Mouse (Mus musculus): ENCODE results near the gene Bcl2l2. TPM values are rescaled to one million over a fixed set of nuclear protein-coding genes. Genes with fewer than 3 reads are reported as not detected.

Gene Bcl2l2
- polyA plus RNA-seq, 1 experiment from 2014 or later: 8.0 TPM

DNA sequence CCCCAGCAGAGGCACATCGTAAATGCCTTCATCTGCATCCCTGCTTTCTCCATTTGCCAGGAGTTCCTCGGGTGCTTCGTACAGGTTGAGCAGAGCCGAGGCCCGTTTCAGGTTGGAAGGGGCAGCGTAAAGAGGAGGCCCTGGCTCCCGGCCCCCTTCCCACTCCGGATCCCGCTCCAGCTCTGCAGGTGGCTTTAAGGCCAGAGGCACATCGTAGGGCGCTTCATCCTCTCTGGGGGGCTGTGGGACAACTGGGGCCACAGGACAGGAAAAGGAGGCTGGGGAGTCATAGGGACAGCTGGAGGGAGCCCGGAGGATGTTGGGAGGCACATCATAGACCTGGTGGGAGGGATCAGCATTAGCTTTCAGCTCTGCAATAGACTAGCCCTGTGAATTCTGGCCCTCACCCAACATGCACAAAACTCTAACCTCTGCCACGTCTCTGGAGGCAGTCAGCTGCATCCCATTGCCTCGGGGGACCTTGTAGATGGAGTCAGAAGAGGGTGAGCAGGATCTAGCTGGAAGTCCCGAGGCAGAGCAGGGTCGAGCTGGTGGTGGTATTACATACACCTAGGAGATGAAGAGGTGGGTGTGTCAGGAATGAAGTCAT, 37.0 kb downstream of the Bcl2l2 start:
- peaks cover 16% of the 10 kb centered on the region; the same call in 1 of the 2 replicates for H3K36me3 ChIP-seq (ENCODE audit: control insufficient read depth, insufficient read depth)
- no peak overlapping the region for H3K9ac ChIP-seq (ENCODE audit: low read depth, low read length)
- no peaks in the 10 kb centered on the region for H3K27me3 ChIP-seq (replicated peaks; ENCODE audit: control insufficient read depth, insufficient read depth, low read length)
- H3K4me3 ChIP-seq (ENCODE audit: low read depth, low read length): no peak overlapping the region
- no peak overlapping the region for H3K4me2 ChIP-seq (replicated peaks; ENCODE audit: low read depth)
- 88% methylated on average over 16 of the region's 16 CpGs for WGBS
- no peak overlapping the region for H3K27ac ChIP-seq (ENCODE audit: low read depth, low read length)
- no peaks in the 10 kb centered on the region for H3K9me3 ChIP-seq (ENCODE audit: control insufficient read depth)
- TF ChIP-seq CTCF (IDR thresholded peaks at IDR 0.05; ENCODE audit: low read depth): no peak
- ATAC-seq: no peak
- no peaks in the 10 kb centered on the region for H3K4me1 ChIP-seq (replicated peaks; ENCODE audit: control insufficient read depth, insufficient read depth, low read length)

DNA sequence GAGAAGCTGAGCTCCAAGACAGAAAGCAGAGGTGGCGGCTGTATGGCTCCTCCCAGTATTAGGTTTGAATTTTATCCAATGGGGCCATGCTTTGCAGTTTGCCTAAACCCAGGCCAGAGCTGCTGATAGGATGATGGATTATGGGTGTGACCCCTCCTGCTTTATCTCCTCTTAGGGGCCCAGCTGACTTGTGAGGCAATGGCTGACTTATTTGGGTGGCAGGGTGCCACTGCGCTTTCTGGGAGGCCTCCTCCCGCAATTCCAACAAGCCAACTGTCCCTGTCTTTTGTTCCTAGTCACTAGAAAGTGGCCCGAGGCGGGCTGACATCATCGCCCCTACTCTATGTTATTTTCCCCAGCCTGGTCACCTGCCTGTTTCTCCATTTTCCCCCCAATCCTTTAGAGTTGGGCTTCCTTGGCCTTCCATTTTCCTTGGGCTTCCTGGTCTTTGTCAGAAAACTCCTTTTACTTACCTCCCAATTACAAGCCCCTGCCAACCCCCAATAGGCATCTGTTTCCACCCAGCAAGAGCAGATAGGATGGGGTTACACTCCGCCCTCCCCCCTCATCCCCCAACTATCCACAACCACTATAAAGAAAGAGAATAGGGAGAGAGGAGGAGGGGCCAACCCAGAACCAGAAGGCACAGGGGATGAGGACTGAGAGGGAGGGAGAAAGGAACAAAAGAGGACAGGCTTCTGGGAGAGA, 41.6 kb downstream of the Bcl2l2 start:
- Histone ChIP-seq H3K4me1 (replicated peaks; ENCODE audit: control insufficient read depth, insufficient read depth, low read length) (0 out of 2 replicates have a peak, but pooled peaks cover 2% of the 10 kb centered on the region), H3K4me2 (replicated peaks; ENCODE audit: low read depth) (peak overlapping the region; percentile 76), H3K27me3 (replicated peaks; ENCODE audit: control insufficient read depth, insufficient read depth, low read length) (peaks cover 21% of the 10 kb centered on the region), H3K4me3 (ENCODE audit: low read depth, low read length) (peak overlapping the region; percentile 51), H3K36me3 (ENCODE audit: control insufficient read depth, insufficient read depth) (peaks cover 4% of the 10 kb centered on the region; the same call in 1 of the 2 replicates), H3K27ac (ENCODE audit: low read depth, low read length) (peak overlapping the region; percentile 87), H3K9me3 (ENCODE audit: control insufficient read depth) (no peaks in the 10 kb centered on the region), H3K9ac (ENCODE audit: low read depth, low read length) (0 out of 2 replicates have a peak overlapping the region, but pooled peaks have one; percentile 68)
- ATAC-seq: peak; percentile 39
- WGBS: 40% methylated on average over 7 of the region's 7 CpGs
- no peak for TF ChIP-seq CTCF (IDR thresholded peaks at IDR 0.05; ENCODE audit: low read depth)

DNA sequence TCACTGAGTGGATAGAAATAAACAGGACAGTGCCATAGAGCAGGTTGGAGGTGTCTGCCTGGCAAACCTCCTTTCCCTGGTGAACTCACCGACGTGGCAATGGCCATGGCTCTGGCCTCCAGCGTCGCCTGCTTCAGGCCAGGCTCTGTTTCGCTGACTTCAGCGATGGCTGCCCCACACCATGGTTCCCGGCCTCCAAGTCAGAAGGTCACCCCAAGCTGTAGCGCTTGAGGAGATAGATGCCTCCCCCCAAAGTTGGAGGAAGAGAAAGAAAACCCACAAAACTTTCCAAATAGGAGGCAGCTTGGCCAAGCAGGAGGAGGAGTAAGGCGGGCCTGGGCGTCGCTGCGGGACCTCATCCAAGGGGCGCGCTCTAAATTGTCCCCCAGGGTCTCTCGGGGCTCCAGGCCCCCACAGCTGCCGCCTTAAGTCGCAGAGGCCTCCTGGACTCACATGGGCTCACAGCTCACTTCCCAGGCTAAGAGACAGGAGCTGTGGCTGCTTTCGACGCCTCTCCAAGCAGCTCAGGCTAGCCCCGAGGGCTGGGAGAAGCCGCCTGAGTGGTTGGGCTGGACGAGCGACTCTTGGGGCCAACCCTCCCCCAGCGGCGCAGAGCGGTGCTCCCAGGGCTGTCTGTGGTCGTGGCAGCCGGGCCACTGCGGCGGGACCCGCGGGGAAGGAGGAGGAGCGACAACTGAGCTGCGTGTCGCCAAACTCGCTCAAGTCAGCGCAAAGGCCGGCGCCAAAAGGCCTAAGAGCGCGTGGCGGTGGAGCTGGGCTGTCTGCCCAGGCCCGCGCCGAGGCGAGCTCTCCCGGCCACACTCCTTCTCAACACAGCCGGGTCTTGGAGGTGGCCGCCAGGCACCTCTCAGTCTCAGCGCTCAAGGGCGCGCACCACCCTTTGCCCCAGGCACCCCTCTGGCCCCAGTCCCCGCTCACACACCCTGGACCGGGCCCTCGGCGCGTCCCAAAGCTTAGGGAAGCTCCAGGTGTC, 42.5 kb downstream of the Bcl2l2 start, which contains the start of gene Efs:
TSS of gene Efs (minus strand) at position 778 of the 994 bp plus-strand sequence.
- Histone ChIP-seq H3K4me3 (ENCODE audit: low read depth, low read length) (peak within 1 kb of the TSS; percentile 51), H3K9ac (ENCODE audit: low read depth, low read length) (peak within 1 kb of the TSS; percentile 68), H3K27me3 (replicated peaks; ENCODE audit: control insufficient read depth, insufficient read depth, low read length) (peaks cover 21% of the 10 kb centered on the region), H3K27ac (ENCODE audit: low read depth, low read length) (peak within 1 kb of the TSS; percentile 87), H3K9me3 (ENCODE audit: control insufficient read depth) (no peaks in the 10 kb centered on the region), H3K4me1 (replicated peaks; ENCODE audit: control insufficient read depth, insufficient read depth, low read length) (0 out of 2 replicates have a peak, but pooled peaks cover 2% of the 10 kb centered on the region), H3K36me3 (ENCODE audit: control insufficient read depth, insufficient read depth) (no peaks in the 10 kb centered on the region), H3K4me2 (replicated peaks; ENCODE audit: low read depth) (peak within 1 kb of the TSS; percentile 76)
- 7% methylated on average over 53 of the region's 57 CpGs for WGBS
- ATAC-seq: peak; percentile 58
- TF ChIP-seq CTCF (IDR thresholded peaks at IDR 0.05; ENCODE audit: low read depth): no peak

GRCm38 (mm10) chr14:54926401-54927158, 43.4 kb downstream of the Bcl2l2 start:
- no peak for TF ChIP-seq CTCF (IDR thresholded peaks at IDR 0.05; ENCODE audit: low read depth)
- Histone ChIP-seq H3K9ac (ENCODE audit: low read depth, low read length) (peak overlapping the region; percentile 68), H3K9me3 (ENCODE audit: control insufficient read depth) (no peaks in the 10 kb centered on the region), H3K4me1 (replicated peaks; ENCODE audit: control insufficient read depth, insufficient read depth, low read length) (0 out of 2 replicates have a peak, but pooled peaks cover 2% of the 10 kb centered on the region), H3K27ac (ENCODE audit: low read depth, low read length) (peak overlapping the region; percentile 87), H3K36me3 (ENCODE audit: control insufficient read depth, insufficient read depth) (no peaks in the 10 kb centered on the region), H3K4me3 (ENCODE audit: low read depth, low read length) (peak overlapping the region; percentile 51), H3K4me2 (replicated peaks; ENCODE audit: low read depth) (peak overlapping the region; percentile 76), H3K27me3 (replicated peaks; ENCODE audit: control insufficient read depth, insufficient read depth, low read length) (peaks cover 21% of the 10 kb centered on the region)
- ATAC-seq: peak; percentile 56
- 4% methylated on average over 29 of the region's 58 CpGs for WGBS

DNA sequence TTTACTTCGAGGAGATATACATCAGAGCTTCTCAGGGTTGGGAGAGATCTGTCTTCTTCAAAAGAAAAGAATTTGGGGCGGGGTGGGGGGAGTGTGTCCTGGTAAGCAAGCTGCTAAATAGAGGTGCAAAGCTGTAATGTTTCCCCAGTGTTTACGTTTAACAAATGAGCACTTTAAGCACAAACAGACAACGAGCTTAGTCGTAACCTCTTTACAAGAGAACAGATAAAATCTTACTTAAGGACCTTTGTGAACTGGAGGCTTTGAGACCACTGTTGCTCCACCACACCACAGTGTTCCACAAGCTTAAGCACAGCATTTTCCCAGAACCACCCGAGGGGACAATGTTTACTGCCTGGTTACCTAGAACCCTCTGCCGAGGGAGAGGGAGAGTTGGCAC, 44.1 kb downstream of the Bcl2l2 start:
- 27% methylated on average over 7 of the region's 7 CpGs for WGBS

More for the DNA sequence above, 44.1 kb downstream of the Bcl2l2 start:
- no peaks in the 10 kb centered on the region for H3K36me3 ChIP-seq (ENCODE audit: control insufficient read depth, insufficient read depth)
- peak overlapping the region; percentile 76 for H3K4me2 ChIP-seq (replicated peaks; ENCODE audit: low read depth)
- ATAC-seq: no peak
- H3K9ac ChIP-seq (ENCODE audit: low read depth, low read length): no peak overlapping the region
- H3K9me3 ChIP-seq (ENCODE audit: control insufficient read depth): no peaks in the 10 kb centered on the region
- H3K27me3 ChIP-seq (replicated peaks; ENCODE audit: control insufficient read depth, insufficient read depth, low read length): peaks cover 21% of the 10 kb centered on the region
- TF ChIP-seq CTCF (IDR thresholded peaks at IDR 0.05; ENCODE audit: low read depth): no peak
- H3K4me3 ChIP-seq (ENCODE audit: low read depth, low read length): peak overlapping the region; percentile 51
- H3K4me1 ChIP-seq (replicated peaks; ENCODE audit: control insufficient read depth, insufficient read depth, low read length): 0 out of 2 replicates have a peak, but pooled peaks cover 2% of the 10 kb centered on the region
- H3K27ac ChIP-seq (ENCODE audit: low read depth, low read length): peak overlapping the region; percentile 87

Measured in intestine, postnatal 0 days (tissue).